Mouse (Mus musculus): Measurements from ENCODE around the gene Ell3.

- TF ChIP-seq CTCF (IDR thresholded peaks at IDR 0.05; ENCODE audit: low read depth, low read length): no peak
- no peak for TF ChIP-seq POLR2A (IDR thresholded peaks at IDR 0.05; ENCODE audit: extremely low read depth, insufficient read depth, low read length)
Measured at GRCm38 (mm10) chr2:121460071-121460470, 16.0 kb upstream of the Ell3 start.

All from liver, adult 2 months (tissue).